Mouse (Mus musculus) heart, adult 2 months (tissue): ENCODE measurements around the gene Prpf40b. TPM values are rescaled to one million over a fixed set of nuclear protein-coding genes. Genes with fewer than 3 reads are reported as not detected.

ENCODE experiments used
- DNase-seq, 2 experiments: peaks; one replicate each; pipeline ENCODE4 v3.0.0; 2021
- H3K27ac ChIP-seq: fragments of 200-600 bp; 2 replicates; pipeline ENCODE4 v1.8.1; 2022
- H3K27me3 ChIP-seq: fragments of 200-500 bp; 2 replicates; pipeline ENCODE4 v1.6.1; 2012; ENCODE audit warnings: mild to moderate bottlenecking, low read length, inconsistent platforms, mixed read lengths; ENCODE audit not compliant: control insufficient read depth, insufficient read depth
- H3K36me3 ChIP-seq: fragments of 200-500 bp; 2 replicates; pipeline ENCODE4 v1.6.1; 2012; ENCODE audit warnings: low read length, inconsistent platforms; ENCODE audit not compliant: control insufficient read depth, insufficient read depth
- H3K4me1 ChIP-seq: fragments of 200-500 bp; 2 replicates; pipeline ENCODE4 v1.6.1; 2011; ENCODE audit warnings: low read length; ENCODE audit not compliant: control insufficient read depth, insufficient read depth
- H3K4me3 ChIP-seq: fragments of 200-600 bp; 2 replicates; pipeline ENCODE4 v1.8.1; 2022
- H3K79me2 ChIP-seq: fragments of 200-500 bp; replicated peaks from 2 replicates; pipeline ENCODE4 v1.6.1; 2012; ENCODE audit warnings: mild to moderate bottlenecking, inconsistent platforms, low read length, moderate library complexity, mixed read lengths; ENCODE audit not compliant: control insufficient read depth, insufficient read depth
- H3K9ac ChIP-seq: fragments of 200-500 bp; 2 replicates; pipeline ENCODE4 v1.6.1; 2012; ENCODE audit warnings: low read depth, mild to moderate bottlenecking, control low read depth, inconsistent platforms, low read length, mixed read lengths
- CTCF ChIP-seq: fragments of 200-600 bp; IDR thresholded peaks from 2 replicates; pipeline ENCODE4 v1.8.1; 2022; ENCODE audit warnings: antibody characterized with exemption, mild to moderate bottlenecking, moderate library complexity
- EP300 ChIP-seq: fragments of 200-500 bp; IDR thresholded peaks from 2 replicates; pipeline ENCODE4 v1.6.1; 2011; ENCODE audit warnings: low read depth, low read length, control low read depth; ENCODE audit not compliant: insufficient read depth
- POLR2A ChIP-seq: fragments of 200-500 bp; IDR thresholded peaks from 2 replicates; pipeline ENCODE4 v1.6.1; 2011; ENCODE audit warnings: mild to moderate bottlenecking, low read depth, low read length, control low read depth; ENCODE audit not compliant: insufficient read depth
- WGBS: fragments of 180-500 bp; shearing (Covaris S2); methylation state at CpG from one replicate; pipeline ENCODE4 v1.1.7; 2018; 5-methylcytosine and 5-hydroxymethylcytosine counted together
- intact Hi-C: fragments of 180-260 bp; cut with DNase I; formaldehyde crosslinking; loops from one replicate; pipeline ENCODE4 v1.15.1; 2025
- polyA plus RNA-seq: library from polyadenylated mRNA; depleted of rRNA; stranded (reverse); fragments of >200 nt; gene quantifications from 2 replicates; pipeline ENCODE4 v1.2.3, GENCODE M21; 2012
- total RNA-seq, 2 experiments: library from RNA; stranded (reverse); gene quantifications; 2 replicates each; pipeline ENCODE4 v1.2.3; 2021

Gene Prpf40b
- total and polyA plus RNA-seq, 3 experiments, result 18.9 to 39.7 (median 23.4) TPM

- H3K36me3 ChIP-seq, result peaks cover 17% of the 10 kb centered on the region; the same call in 1 of the 2 replicates
- no peak overlapping the region for H3K4me3 ChIP-seq
- TF ChIP-seq EP300, result peak; percentile 91
- no peak for TF ChIP-seq POLR2A
- TF ChIP-seq CTCF, result peak; percentile 34
- H3K4me1 ChIP-seq, result peaks cover 44% of the 10 kb centered on the region
- DNase-seq, result peak; percentile 66 to 79
- WGBS, result 35% methylated on average over 2 of the region's 2 CpGs
- intact Hi-C loops, result loop anchor here (1.0 to 2.0 kb wide), 4 partner anchors 9 to 154 kb away; partner anchors contain the start of gene Fmnl3
- peak overlapping the region; percentile 86 for H3K27ac ChIP-seq
- H3K27me3 ChIP-seq, result no peaks in the 10 kb centered on the region
- H3K79me2 ChIP-seq, result no peaks in the 10 kb centered on the region
- H3K9ac ChIP-seq, result no peak overlapping the region
Measured at GRCm38 (mm10) chr15:99317267-99317651, 22.4 kb downstream of the Prpf40b start.

- Histone ChIP-seq H3K27ac (peak overlapping the region; percentile 86), H3K4me1 (peaks cover 44% of the 10 kb centered on the region), H3K9ac (no peak overlapping the region), H3K4me3 (no peak overlapping the region), H3K79me2 (no peaks in the 10 kb centered on the region), H3K36me3 (peaks cover 17% of the 10 kb centered on the region; the same call in 1 of the 2 replicates), H3K27me3 (no peaks in the 10 kb centered on the region)
- WGBS, result 69% methylated on average over 6 of the region's 6 CpGs
- TF ChIP-seq CTCF (no peak), POLR2A (no peak), EP300 (no peak)
- intact Hi-C loops, result no loop called here
- DNase-seq, result no peak
Measured at GRCm38 (mm10) chr15:99318071-99318470, 23.2 kb downstream of the Prpf40b start.

- Histone ChIP-seq H3K4me1 (peaks cover 46% of the 10 kb centered on the region), H3K36me3 (peaks cover 22% of the 10 kb centered on the region; the same call in 1 of the 2 replicates), H3K27me3 (no peaks in the 10 kb centered on the region), H3K9ac (no peak overlapping the region), H3K79me2 (no peaks in the 10 kb centered on the region), H3K4me3 (no peak overlapping the region), H3K27ac (peak overlapping the region; percentile 86)
- 50% methylated on average over 14 of the region's 14 CpGs for WGBS
- peak in 1 of 2 experiments; percentile 38 for DNase-seq
- TF ChIP-seq POLR2A (no peak; the same call in 1 of the 2 replicates), EP300 (peak; percentile 62; the same call in 1 of the 2 replicates), CTCF (0 out of 2 replicates have a peak, but pooled peaks have one; percentile 9)
- intact Hi-C loops, result no loop called here
Measured at GRCm38 (mm10) chr15:99318861-99319410, 24.0 kb downstream of the Prpf40b start.

GRCm38 (mm10) chr15:99319411-99319871 lies 24.6 kb downstream of the Prpf40b start:
- peaks cover 22% of the 10 kb centered on the region; the same call in 1 of the 2 replicates for H3K36me3 ChIP-seq
- peak in 1 of 2 experiments; percentile 50 for DNase-seq
- no peaks in the 10 kb centered on the region for H3K27me3 ChIP-seq
- intact Hi-C loops, result no loop called here
- H3K27ac ChIP-seq, result peak overlapping the region; percentile 86
- 34% methylated on average over 3 of the region's 3 CpGs for WGBS
- H3K79me2 ChIP-seq, result no peaks in the 10 kb centered on the region
- no peak overlapping the region for H3K4me3 ChIP-seq
- H3K4me1 ChIP-seq, result peaks cover 44% of the 10 kb centered on the region
- no peak overlapping the region for H3K9ac ChIP-seq
- TF ChIP-seq EP300 (no peak), POLR2A (peak; percentile 9; the same call in 1 of the 2 replicates), CTCF (no peak)

GRCm38 (mm10) chr15:99320168-99320674 lies 25.3 kb downstream of the Prpf40b start:
- Histone ChIP-seq H3K4me1 (peaks cover 48% of the 10 kb centered on the region), H3K9ac (no peak overlapping the region), H3K27me3 (no peaks in the 10 kb centered on the region), H3K79me2 (no peaks in the 10 kb centered on the region), H3K36me3 (peaks cover 23% of the 10 kb centered on the region), H3K4me3 (no peak overlapping the region), H3K27ac (peak overlapping the region; percentile 86)
- TF ChIP-seq POLR2A, result no peak
- intact Hi-C loops, result no loop called here
- WGBS, result 40% methylated on average over 10 of the region's 10 CpGs
- no peak for DNase-seq

- Histone ChIP-seq H3K4me1 (peaks cover 50% of the 10 kb centered on the region), H3K9ac (no peak overlapping the region), H3K27ac (peak overlapping the region; percentile 57), H3K36me3 (peaks cover 26% of the 10 kb centered on the region), H3K4me3 (no peak overlapping the region), H3K79me2 (no peaks in the 10 kb centered on the region), H3K27me3 (no peaks in the 10 kb centered on the region)
- TF ChIP-seq CTCF (no peak), EP300 (no peak), POLR2A (no peak)
- no peak for DNase-seq
- 60% methylated on average over 9 of the region's 9 CpGs for WGBS
- intact Hi-C loops, result no loop called here
Measured at GRCm38 (mm10) chr15:99320978-99321377, 26.1 kb downstream of the Prpf40b start.
